ENCODE assay signal across 8 mouse cellular contexts in the genomic region with DNA sequence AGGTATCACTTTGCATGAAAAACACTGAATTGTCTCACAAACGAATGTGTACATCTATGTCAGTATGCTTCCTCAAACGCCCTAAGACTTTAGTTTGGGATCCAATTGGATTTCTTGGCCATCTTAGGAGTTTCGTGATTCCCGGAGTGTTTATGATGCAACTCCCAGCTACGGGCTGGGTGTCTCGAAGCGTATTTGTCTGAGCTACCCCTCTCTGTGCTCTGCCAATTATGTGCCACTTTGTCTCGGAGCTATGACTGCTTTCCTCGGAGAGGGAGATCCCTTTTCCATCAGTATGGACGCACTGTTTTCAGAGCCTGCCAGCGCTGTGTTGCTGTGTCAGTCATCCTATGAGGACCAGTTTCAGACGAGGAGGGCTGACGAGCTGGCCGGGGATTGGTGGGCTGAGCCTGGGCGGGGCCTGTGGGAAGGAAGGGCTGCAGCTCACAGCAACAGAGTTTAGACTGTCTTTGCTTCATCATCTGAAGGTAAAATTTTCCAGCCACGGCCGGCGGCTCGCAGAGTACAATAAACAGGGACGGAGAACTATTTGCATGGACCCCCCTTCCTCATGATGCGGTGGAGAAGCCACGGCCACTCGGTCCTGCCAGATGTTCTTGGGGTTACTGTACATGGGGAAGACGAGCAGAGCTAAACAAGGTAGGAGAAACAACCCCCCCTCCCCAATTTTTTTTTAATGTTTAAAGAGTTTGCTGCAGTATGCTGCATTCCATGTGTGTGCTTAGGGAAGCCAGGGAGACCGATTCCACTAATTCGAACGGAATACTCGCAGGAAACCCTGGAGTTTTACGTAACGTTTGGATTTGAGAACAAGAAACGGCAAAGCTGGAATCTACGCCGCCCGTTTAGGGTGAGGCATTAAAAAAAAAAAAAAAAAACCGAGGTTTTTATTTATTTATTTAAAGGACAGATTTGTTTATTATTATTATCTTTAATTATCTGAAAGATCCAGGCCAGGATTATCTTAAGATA. TPM values are rescaled to one million over a fixed set of nuclear protein-coding genes. Genes with fewer than 3 reads are reported as not detected.
DNase-seq lines count a peak whose midpoint lies in the region; ATAC-seq and TF ChIP-seq lines count a peak whose summit lies in the region.

A gene (plus strand): TSS at position 424 of the 993 bp plus-strand sequence.

- ATAC-seq in cerebellum, adult (ENCODE audit: insufficient number of reproducible peaks, low FRiP score, low TSS enrichment): peak; percentile 98
- peak; percentile 99 for ATAC-seq in forebrain, embryonic 13.5 days
- ATAC-seq in neural tube, embryonic 15.5 days (ENCODE audit: low FRiP score): peak; percentile 99

- peak within 1 kb of the TSS; percentile 80 for H3K4me3 ChIP-seq in ES-Bruce4 (ENCODE audit: low read depth, low read length)
- H3K4me3 ChIP-seq in forebrain, embryonic 13.5 days: peak within 1 kb of the TSS; percentile 65
- H3K4me3 ChIP-seq in neural tube, embryonic 15.5 days (replicated peaks): peak within 1 kb of the TSS; percentile 66

- H3K4me1 ChIP-seq in ES-Bruce4 (ENCODE audit: control insufficient read depth, insufficient read depth, low read length): peaks cover 7% of the 10 kb centered on the region
- H3K4me1 ChIP-seq in forebrain, embryonic 13.5 days: peaks cover 56% of the 10 kb centered on the region
- peaks cover 45% of the 10 kb centered on the region for H3K4me1 ChIP-seq in neural tube, embryonic 15.5 days

- intact Hi-C loops in heart, postnatal 10 days (cut with DNase I): loop anchor here (2.0 to 5.0 kb wide), 5 partner anchors 21 to 202 kb away; a partner anchor contains a TSS

- no peak for TF ChIP-seq CTCF in ES-Bruce4 (IDR thresholded peaks at IDR 0.05; ENCODE audit: low read depth, low read length)

- DNase-seq in heart, postnatal 10 days: peak; percentile 97
- DNase-seq in layer of hippocampus, adult 11-12 months (ENCODE audit: low spot score): peak; percentile 95
- peak; percentile 98 for DNase-seq in lung, adult 18-20 months
- peak; percentile 90 for DNase-seq in testis, postnatal 14 days (ENCODE audit: low spot score)

- H3K9ac ChIP-seq in ES-Bruce4 (ENCODE audit: low read depth, poor library complexity, severe bottlenecking): peak within 1 kb of the TSS; percentile 48
- peak within 1 kb of the TSS; percentile 67 for H3K9ac ChIP-seq in forebrain, embryonic 13.5 days
- H3K9ac ChIP-seq in neural tube, embryonic 15.5 days (replicated peaks): peak within 1 kb of the TSS; percentile 61

- no peaks in the 10 kb centered on the region for H3K36me3 ChIP-seq in ES-Bruce4 (ENCODE audit: control insufficient read depth, insufficient read depth, low read length, poor library complexity, severe bottlenecking)
- H3K36me3 ChIP-seq in forebrain, embryonic 13.5 days (ENCODE audit: poor library complexity, severe bottlenecking): no peaks in the 10 kb centered on the region
- no peaks in the 10 kb centered on the region for H3K36me3 ChIP-seq in neural tube, embryonic 15.5 days

- H3K9me3 ChIP-seq in ES-Bruce4 (replicated peaks; ENCODE audit: control insufficient read depth, insufficient read depth, low read length, poor library complexity, severe bottlenecking): no peaks in the 10 kb centered on the region
- H3K9me3 ChIP-seq in forebrain, embryonic 13.5 days (replicated peaks): no peaks in the 10 kb centered on the region
- no peaks in the 10 kb centered on the region for H3K9me3 ChIP-seq in neural tube, embryonic 15.5 days (replicated peaks)

- 1% methylated on average over 35 of the region's 35 CpGs for whole genome bisulfite sequencing in forebrain, embryonic 13.5 days
- WGBS in neural tube, embryonic 15.5 days: 1% methylated on average over 35 of the region's 35 CpGs

- H3K4me2 ChIP-seq in forebrain, embryonic 13.5 days: peak within 1 kb of the TSS; percentile 69
- H3K4me2 ChIP-seq in neural tube, embryonic 15.5 days: peak within 1 kb of the TSS; percentile 65

- no peaks in the 10 kb centered on the region for H3K27me3 ChIP-seq in ES-Bruce4 (ENCODE audit: control insufficient read depth, insufficient read depth, low read length, poor library complexity, severe bottlenecking)
- no peaks in the 10 kb centered on the region for H3K27me3 ChIP-seq in forebrain, embryonic 13.5 days
- no peaks in the 10 kb centered on the region for H3K27me3 ChIP-seq in neural tube, embryonic 15.5 days (replicated peaks)

- no peak for TF ChIP-seq EP300 in ES-Bruce4 (IDR thresholded peaks at IDR 0.05; ENCODE audit: insufficient read depth, low read depth, low read length)

- no peak within 1 kb of the TSS for H3K27ac ChIP-seq in ES-Bruce4 (ENCODE audit: insufficient read depth, low read length)
- H3K27ac ChIP-seq in forebrain, embryonic 13.5 days: peak within 1 kb of the TSS; percentile 89
- peak within 1 kb of the TSS; percentile 90 for H3K27ac ChIP-seq in neural tube, embryonic 15.5 days (replicated peaks)

- peak; percentile 80 for TF ChIP-seq POLR2A in ES-Bruce4 (IDR thresholded peaks at IDR 0.05; ENCODE audit: insufficient read depth, low read length)

RNA-seq across cellular contexts. Expression of the gene that starts here (rescaled TPM):
- polyA plus RNA-seq in ES-Bruce4 (2011; ENCODE audit: insufficient read depth, insufficient read length, low read depth, missing spikeins): 61.8 and 65.4 TPM in 2 replicates
- 18.7 and 19.4 TPM in 2 replicates for polyA plus RNA-seq in forebrain, embryonic 13.5 days (2015; fragmentation: Nextera tagmentation; extraction: Ambion mirVana)
- 100 to 1,000 TPM; 223 to 270 TPM for total RNA-seq in heart, postnatal 10 days (2021)
- polyA plus RNA-seq in neural tube, embryonic 15.5 days (2015; fragmentation: Nextera tagmentation; extraction: Ambion mirVana): 28.9 and 43.6 TPM in 2 replicates
